Mouse (Mus musculus): ENCODE results near the gene Card10. TPM values are rescaled to one million over a fixed set of nuclear protein-coding genes. Genes with fewer than 3 reads are reported as not detected.
"Not testable (repeated sequence)": the region's sequence is repeated elsewhere in the genome, so short reads cannot be mapped to it uniquely, and the experiment has no call there.

Card10 gene
- 2.8 and 3.4 TPM in 2 replicates for polyA plus RNA-seq (2016; fragmentation: Nextera tagmentation; extraction: Ambion mirVana)

GRCm38 (mm10) chr15:78802776-78803391 is at the start of gene Card10:
TSS of gene Card10 (minus strand) at chr15:78803042.
- Histone ChIP-seq H3K4me3 (peak within 1 kb of the TSS; percentile 49), H3K27ac (no peak within 1 kb of the TSS), H3K9ac (peak within 1 kb of the TSS; percentile 56), H3K4me1 (peaks cover 22% of the 10 kb centered on the region), H3K9me3 (no peaks in the 10 kb centered on the region), H3K4me2 (replicated peaks) (peak within 1 kb of the TSS; percentile 81), H3K36me3 (no peaks in the 10 kb centered on the region), H3K27me3 (replicated peaks) (peaks cover 54% of the 10 kb centered on the region)
- ATAC-seq (ENCODE audit: low FRiP score, low read depth), result no peak
- 1% methylated on average over 66 of the region's 70 CpGs for WGBS

- H3K9ac ChIP-seq, result no peak overlapping the region
- no peaks in the 10 kb centered on the region for H3K36me3 ChIP-seq
- no peak overlapping the region for H3K4me3 ChIP-seq
- 15% methylated on average over 13 of the region's 13 CpGs for WGBS
- H3K9me3 ChIP-seq, result no peaks in the 10 kb centered on the region
- H3K27me3 ChIP-seq (replicated peaks), result peaks cover 10% of the 10 kb centered on the region; the same call in 1 of the 2 replicates
- peaks cover 6% of the 10 kb centered on the region; the same call in 1 of the 2 replicates for H3K4me1 ChIP-seq
- H3K4me2 ChIP-seq (replicated peaks), result peak overlapping the region; percentile 40
- ATAC-seq (ENCODE audit: low FRiP score, low read depth), result peak; percentile 57; the same call in 1 of the 2 replicates
- no peak overlapping the region for H3K27ac ChIP-seq
Observed at GRCm38 (mm10) chr15:78851505-78852153, 48.8 kb upstream of the Card10 start.

- Histone ChIP-seq H3K4me1 (peaks cover 6% of the 10 kb centered on the region; the same call in 1 of the 2 replicates), H3K36me3 (no peaks in the 10 kb centered on the region), H3K4me3 (no peak overlapping the region), H3K9me3 (no peaks in the 10 kb centered on the region), H3K4me2 (replicated peaks) (no peak overlapping the region), H3K27ac (no peak overlapping the region), H3K27me3 (replicated peaks) (peaks cover 10% of the 10 kb centered on the region; the same call in 1 of the 2 replicates), H3K9ac (no peak overlapping the region)
- no peak for ATAC-seq (ENCODE audit: low FRiP score, low read depth)
- 75% methylated on average over 6 of the region's 6 CpGs for WGBS
Observed at GRCm38 (mm10) chr15:78850944-78851343, 48.1 kb upstream of the Card10 start.

GRCm38 (mm10) chr15:78850059-78850824 is 47.4 kb upstream of the Card10 start:
- H3K27me3 ChIP-seq (replicated peaks), result peaks cover 10% of the 10 kb centered on the region; the same call in 1 of the 2 replicates
- H3K27ac ChIP-seq, result no peak overlapping the region
- ATAC-seq (ENCODE audit: low FRiP score, low read depth), result no peak
- no peaks in the 10 kb centered on the region for H3K36me3 ChIP-seq
- 67% methylated on average over 15 of the region's 15 CpGs for WGBS
- no peak overlapping the region for H3K9ac ChIP-seq
- no peak overlapping the region for H3K4me3 ChIP-seq
- H3K4me1 ChIP-seq, result peaks cover 11% of the 10 kb centered on the region; the same call in 1 of the 2 replicates
- no peak overlapping the region for H3K4me2 ChIP-seq (replicated peaks)
- no peaks in the 10 kb centered on the region for H3K9me3 ChIP-seq

GRCm38 (mm10) chr15:78849485-78849884 is 46.6 kb upstream of the Card10 start:
- H3K27me3 ChIP-seq (replicated peaks), result peaks cover 14% of the 10 kb centered on the region

GRCm38 (mm10) chr15:78848467-78848866 is 45.6 kb upstream of the Card10 start:
- WGBS, result 33% methylated on average over 5 of the region's 5 CpGs
- Histone ChIP-seq H3K36me3 (no peaks in the 10 kb centered on the region), H3K4me3 (no peak overlapping the region), H3K27me3 (replicated peaks) (peaks cover 24% of the 10 kb centered on the region), H3K4me1 (peaks cover 17% of the 10 kb centered on the region), H3K27ac (no peak overlapping the region), H3K9ac (no peak overlapping the region), H3K9me3 (no peaks in the 10 kb centered on the region), H3K4me2 (replicated peaks) (no peak overlapping the region)
- no peak for ATAC-seq (ENCODE audit: low FRiP score, low read depth)

More at GRCm38 (mm10) chr15:78849485-78849884, 46.6 kb upstream of the Card10 start:
- Histone ChIP-seq H3K9ac (no peak overlapping the region), H3K4me2 (replicated peaks) (no peak overlapping the region), H3K27ac (no peak overlapping the region), H3K9me3 (no peaks in the 10 kb centered on the region), H3K4me1 (peaks cover 17% of the 10 kb centered on the region), H3K4me3 (no peak overlapping the region), H3K36me3 (no peaks in the 10 kb centered on the region)
- ATAC-seq (ENCODE audit: low FRiP score, low read depth), result no peak
- WGBS, result 86% methylated on average over 12 of the region's 12 CpGs

- H3K36me3 ChIP-seq; H3K4me3 ChIP-seq; ATAC-seq (ENCODE audit: low FRiP score, low read depth); H3K4me2 ChIP-seq (replicated peaks); H3K27ac ChIP-seq; H3K9me3 ChIP-seq; H3K9ac ChIP-seq: not testable (repeated sequence)
- Histone ChIP-seq H3K27me3 (replicated peaks) (peaks cover 35% of the 10 kb centered on the region), H3K4me1 (peaks cover 29% of the 10 kb centered on the region)
- 92% methylated on average over 7 of the region's 7 CpGs for WGBS
Observed at GRCm38 (mm10) chr15:78846805-78847204, 44.0 kb upstream of the Card10 start.

- H3K9me3 ChIP-seq, result no peaks in the 10 kb centered on the region
- H3K36me3 ChIP-seq, result no peaks in the 10 kb centered on the region
- H3K4me2 ChIP-seq (replicated peaks), result no peak overlapping the region
- H3K4me1 ChIP-seq, result peaks cover 25% of the 10 kb centered on the region
- H3K9ac ChIP-seq, result no peak overlapping the region
- H3K4me3 ChIP-seq, result no peak overlapping the region
- peaks cover 35% of the 10 kb centered on the region for H3K27me3 ChIP-seq (replicated peaks)
- WGBS, result 75% methylated on average over 8 of the region's 8 CpGs
- ATAC-seq (ENCODE audit: low FRiP score, low read depth), result no peak
- no peak overlapping the region for H3K27ac ChIP-seq
Observed at GRCm38 (mm10) chr15:78846352-78846751, 43.5 kb upstream of the Card10 start.

- no peak for ATAC-seq (ENCODE audit: low FRiP score, low read depth)
- H3K27me3 ChIP-seq (replicated peaks), result peaks cover 35% of the 10 kb centered on the region
- no peak overlapping the region for H3K4me3 ChIP-seq
- WGBS, result 89% methylated on average over 8 of the region's 8 CpGs
- H3K27ac ChIP-seq, result no peak overlapping the region
- H3K9ac ChIP-seq, result no peak overlapping the region
- H3K36me3 ChIP-seq, result no peaks in the 10 kb centered on the region
- H3K9me3 ChIP-seq, result no peaks in the 10 kb centered on the region
- no peak overlapping the region; the same call in 1 of the 2 replicates for H3K4me2 ChIP-seq (replicated peaks)
- H3K4me1 ChIP-seq, result peaks cover 28% of the 10 kb centered on the region
Observed at GRCm38 (mm10) chr15:78845867-78846266, 43.0 kb upstream of the Card10 start.

- no peak for ATAC-seq (ENCODE audit: low FRiP score, low read depth)
- Histone ChIP-seq H3K36me3 (no peaks in the 10 kb centered on the region), H3K4me3 (no peak overlapping the region), H3K9ac (no peak overlapping the region), H3K4me1 (peaks cover 34% of the 10 kb centered on the region), H3K27me3 (replicated peaks) (peaks cover 35% of the 10 kb centered on the region), H3K9me3 (no peaks in the 10 kb centered on the region), H3K4me2 (replicated peaks) (0 out of 2 replicates have a peak overlapping the region, but pooled peaks have one; percentile 14), H3K27ac (no peak overlapping the region)
- 79% methylated on average over 11 of the region's 11 CpGs for WGBS
Observed at GRCm38 (mm10) chr15:78845321-78845720, 42.5 kb upstream of the Card10 start.

GRCm38 (mm10) chr15:78844791-78845190 is 41.9 kb upstream of the Card10 start:
- Histone ChIP-seq H3K4me3 (no peak overlapping the region), H3K4me1 (peaks cover 39% of the 10 kb centered on the region), H3K27me3 (replicated peaks) (peaks cover 33% of the 10 kb centered on the region), H3K27ac (no peak overlapping the region), H3K36me3 (no peaks in the 10 kb centered on the region), H3K4me2 (replicated peaks) (peak overlapping the region; percentile 5), H3K9me3 (no peaks in the 10 kb centered on the region), H3K9ac (no peak overlapping the region)
- WGBS, result 29% methylated on average over 9 of the region's 9 CpGs
- ATAC-seq (ENCODE audit: low FRiP score, low read depth), result no peak

All from neural tube, embryonic 12.5 days (tissue).